Mouse (Mus musculus): ENCODE data around the gene Ceacam15.

DNA sequence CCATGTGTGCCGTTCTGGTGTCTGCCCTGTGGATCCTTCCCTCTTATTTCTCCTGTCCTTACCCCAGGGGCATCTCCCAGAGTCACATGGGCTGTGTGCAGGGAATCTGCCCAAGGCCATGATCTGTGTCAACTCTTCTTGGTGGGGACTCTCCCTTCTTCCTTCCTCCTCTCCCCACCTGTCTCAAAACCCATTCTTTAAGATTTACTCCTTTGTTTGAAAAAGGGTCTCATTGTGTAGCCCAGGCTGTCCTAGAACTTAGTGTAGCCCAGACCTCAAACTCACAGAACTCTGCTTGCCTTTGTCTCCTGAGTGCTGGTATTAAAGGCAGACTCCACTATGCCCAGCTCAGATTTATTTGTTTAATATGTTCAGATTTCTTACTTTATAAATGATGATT, at the start of gene Ceacam15:
- TF ChIP-seq GATA1 (IDR thresholded peaks at IDR 0.05; ENCODE audit: low read length): no peak
- no peak for TF ChIP-seq TAL1 (IDR thresholded peaks at IDR 0.05; ENCODE audit: low read length)
